Mouse (Mus musculus) right cerebral cortex, postnatal 25 days (tissue): ENCODE results near the gene Mcf2l.
A peak's percentile ranks its signal among the peaks of the same experiment; 100 is the strongest.

Experiments used
- DNase-seq: peaks from one replicate; pipeline ENCODE4 v3.0.0; 2022

Gene Mcf2l

DNA sequence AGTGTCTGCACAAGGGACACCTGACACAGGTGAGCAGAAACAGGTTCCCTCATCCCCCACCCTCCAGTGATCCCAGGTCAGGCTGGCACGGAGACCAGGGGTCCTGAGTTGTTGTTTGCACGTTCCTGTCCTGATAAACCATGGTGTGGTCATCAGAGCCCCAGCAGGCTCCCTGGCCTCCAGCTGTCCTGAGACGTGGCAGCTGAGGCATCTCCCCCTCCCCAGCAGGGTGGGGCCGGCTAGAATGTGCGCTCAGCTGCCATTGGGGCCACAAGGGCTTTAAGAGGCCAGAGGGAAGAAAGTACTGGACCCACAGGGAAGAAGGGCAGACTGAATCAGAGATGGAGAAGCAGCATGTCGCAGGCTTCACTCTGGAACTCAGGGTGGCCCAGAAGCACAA lies 79.1 kb downstream of the Mcf2l start:
- no peak for DNase-seq

- DNase-seq: no peak
Observed at GRCm38 (mm10) chr8:12955362-12955879, 81.8 kb downstream of the Mcf2l start.

- DNase-seq: no peak
Observed at GRCm38 (mm10) chr8:12955880-12956279, 82.3 kb downstream of the Mcf2l start.

DNA sequence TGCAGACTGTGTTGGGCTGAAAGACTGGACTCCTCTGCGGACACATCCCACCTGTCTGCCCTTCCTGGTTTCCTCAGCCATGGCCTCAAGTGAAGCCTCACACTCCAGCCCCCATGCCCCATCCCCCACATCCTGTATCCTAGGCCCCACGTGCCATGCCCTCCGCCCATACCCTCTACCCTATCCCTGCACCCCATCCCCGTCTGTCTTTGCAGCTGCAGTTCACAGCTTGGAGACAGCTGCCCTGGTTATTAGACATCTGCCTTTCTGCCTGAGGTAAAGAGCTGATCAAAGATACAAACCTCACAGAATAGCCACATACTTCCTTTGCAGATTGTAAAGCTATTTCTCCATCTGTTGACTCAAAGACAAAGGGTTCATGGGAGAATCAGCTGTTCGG lies 83.3 kb downstream of the Mcf2l start:
- no peak for DNase-seq

GRCm38 (mm10) chr8:12957419-12957818 lies 83.8 kb downstream of the Mcf2l start:
- DNase-seq: no peak

DNA sequence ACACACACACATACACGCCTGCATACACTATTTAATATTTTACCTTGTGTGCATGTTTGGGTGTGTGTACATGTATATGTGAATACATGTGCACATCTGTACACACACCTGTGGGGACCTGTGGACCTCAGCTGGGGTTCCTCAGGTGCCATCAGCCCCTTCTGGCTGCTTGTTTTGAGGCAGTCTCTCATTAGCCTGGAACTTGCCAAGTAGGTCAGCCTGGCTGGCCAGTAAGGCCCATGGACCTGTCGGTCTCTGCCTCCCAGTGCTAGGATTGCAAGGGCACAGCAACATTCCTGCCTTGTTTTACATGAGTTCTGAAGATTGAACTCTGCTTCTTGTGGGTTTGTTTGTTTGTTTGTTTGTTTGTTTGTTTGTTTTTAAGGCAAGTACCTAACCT lies 87.0 kb downstream of the Mcf2l start:
- no peak for DNase-seq

DNA sequence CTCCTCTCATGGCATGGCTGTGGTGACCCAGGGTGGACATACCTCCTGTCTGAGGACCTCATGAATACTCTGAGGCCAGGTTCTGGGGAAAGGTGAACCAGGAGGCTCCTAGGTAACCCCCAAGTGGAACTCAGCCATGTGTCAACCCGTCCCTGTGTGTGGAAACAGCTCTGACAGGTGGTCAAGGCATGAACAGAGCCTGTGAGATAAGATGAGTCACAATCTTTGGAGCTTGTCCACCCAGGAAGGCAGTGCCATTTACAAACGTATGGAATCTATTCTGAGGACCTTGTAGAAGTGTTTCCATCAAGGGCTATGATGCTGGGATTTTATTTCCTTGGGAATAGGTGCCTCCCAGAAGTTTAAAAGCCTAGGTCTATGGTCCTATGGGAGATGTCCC lies 87.6 kb downstream of the Mcf2l start:
- no peak for DNase-seq

- no peak for DNase-seq
Observed at GRCm38 (mm10) chr8:12961821-12962534, 88.4 kb downstream of the Mcf2l start.

GRCm38 (mm10) chr8:12962541-12963380 lies 89.2 kb downstream of the Mcf2l start:
- DNase-seq: no peak

GRCm38 (mm10) chr8:12976290-12976689 lies 102.7 kb downstream of the Mcf2l start:
- DNase-seq: no peak

DNA sequence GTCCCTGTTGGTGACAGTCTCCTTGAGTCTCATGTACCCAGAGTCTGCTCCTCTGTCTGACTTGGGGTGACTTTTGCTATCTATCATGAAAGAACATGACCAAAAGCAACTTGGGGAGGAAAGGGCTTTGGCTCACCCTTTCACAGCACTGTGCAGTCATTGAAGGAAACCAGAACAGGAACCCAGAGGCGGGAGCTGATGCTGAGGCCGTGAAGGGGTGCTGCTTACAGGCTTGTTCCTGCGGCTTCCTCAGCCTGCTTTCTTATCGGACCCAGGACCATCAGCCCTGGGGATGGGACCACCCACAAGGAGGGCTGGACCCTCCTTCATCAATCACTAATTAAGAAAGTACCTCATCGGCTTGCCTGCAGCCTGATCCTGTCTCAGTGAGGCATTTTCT lies 103.1 kb downstream of the Mcf2l start:
- DNase-seq: no peak

GRCm38 (mm10) chr8:12977325-12977724 lies 103.7 kb downstream of the Mcf2l start:
- DNase-seq: no peak

DNA sequence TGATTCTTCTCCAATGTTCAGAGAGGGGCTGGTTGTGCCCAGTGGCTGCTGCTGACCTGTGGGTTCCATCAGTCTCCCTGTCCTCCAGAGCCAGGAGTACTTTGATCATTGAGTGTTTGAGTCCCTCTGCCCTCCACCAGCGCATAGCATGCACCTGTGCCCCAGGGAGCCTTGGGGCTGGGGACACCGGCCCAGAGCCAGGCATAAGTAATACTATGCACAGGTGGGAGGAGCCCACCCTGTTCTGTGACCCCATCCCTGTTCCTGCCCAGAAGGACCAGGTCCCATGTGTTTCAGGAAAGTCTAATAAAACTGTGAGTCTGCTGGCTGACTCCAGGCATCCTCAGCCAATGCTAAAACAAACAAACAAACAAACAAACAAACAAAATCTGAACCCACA lies 104.7 kb downstream of the Mcf2l start:
- DNase-seq: no peak

- DNase-seq: no peak
Observed at GRCm38 (mm10) chr8:12978726-12979125, 105.1 kb downstream of the Mcf2l start.

DNA sequence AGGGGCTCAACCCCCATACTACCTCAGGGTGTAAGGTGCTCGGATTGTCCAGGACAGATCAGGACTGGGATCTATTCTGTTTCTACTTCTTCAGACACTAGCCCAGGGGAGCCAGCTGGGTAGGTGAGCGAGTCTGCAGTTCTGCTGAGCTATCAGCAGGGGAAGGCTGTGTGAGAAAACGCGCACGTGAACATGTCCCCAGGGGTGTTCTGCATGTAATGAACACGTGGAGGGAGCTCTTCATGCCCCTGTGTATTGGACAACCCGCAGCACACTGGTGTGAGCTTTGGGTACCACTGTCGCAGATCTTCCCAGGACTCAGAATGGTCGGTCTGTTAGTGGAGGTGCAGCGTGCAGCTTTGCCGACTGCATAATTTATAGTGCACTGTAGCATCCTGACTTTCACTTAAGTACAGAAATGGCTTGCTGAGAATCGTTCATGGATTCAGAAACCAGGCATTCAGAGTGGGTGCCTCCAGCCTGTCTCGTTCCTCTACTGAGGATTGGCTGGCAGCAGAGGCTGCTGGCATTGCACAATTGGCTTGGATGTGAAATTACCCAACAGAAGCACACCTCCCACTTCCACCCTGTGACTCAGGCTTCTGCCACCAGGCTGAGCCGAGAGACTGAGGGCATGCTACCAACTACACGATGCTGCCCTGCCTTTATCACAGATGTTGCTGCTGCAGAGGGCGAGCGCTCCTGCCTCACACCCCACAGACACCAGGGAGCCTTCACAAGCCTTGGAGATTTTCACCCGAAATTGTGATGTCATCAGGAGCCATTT lies 110.3 kb downstream of the Mcf2l start:
- peak; percentile 88 for DNase-seq

GRCm38 (mm10) chr8:12984601-12985243 lies 111.1 kb downstream of the Mcf2l start:
- DNase-seq: peak; percentile 45

DNA sequence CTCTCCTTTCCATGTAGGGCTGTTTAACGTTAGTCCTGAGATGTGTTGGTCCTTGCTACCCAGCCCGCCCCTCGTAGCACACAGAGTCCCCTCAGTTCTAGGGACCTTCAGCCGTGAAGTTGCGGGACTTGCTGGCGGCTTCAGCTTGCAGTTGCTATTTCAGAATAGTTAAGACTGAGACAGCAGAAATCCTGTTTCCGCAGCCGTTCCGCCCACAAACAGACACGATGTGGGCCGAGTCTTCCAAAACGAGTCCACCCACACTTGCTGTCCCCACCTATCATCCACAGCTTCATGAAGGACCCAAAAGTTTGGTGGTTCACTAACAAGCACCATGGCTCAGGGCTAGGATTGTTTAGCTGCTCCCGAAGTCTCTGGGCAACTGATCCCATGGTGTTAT lies 111.7 kb downstream of the Mcf2l start:
- DNase-seq: peak; percentile 78

- DNase-seq: peak; percentile 83
Observed at GRCm38 (mm10) chr8:12987571-12987970, 114.0 kb downstream of the Mcf2l start.

DNA sequence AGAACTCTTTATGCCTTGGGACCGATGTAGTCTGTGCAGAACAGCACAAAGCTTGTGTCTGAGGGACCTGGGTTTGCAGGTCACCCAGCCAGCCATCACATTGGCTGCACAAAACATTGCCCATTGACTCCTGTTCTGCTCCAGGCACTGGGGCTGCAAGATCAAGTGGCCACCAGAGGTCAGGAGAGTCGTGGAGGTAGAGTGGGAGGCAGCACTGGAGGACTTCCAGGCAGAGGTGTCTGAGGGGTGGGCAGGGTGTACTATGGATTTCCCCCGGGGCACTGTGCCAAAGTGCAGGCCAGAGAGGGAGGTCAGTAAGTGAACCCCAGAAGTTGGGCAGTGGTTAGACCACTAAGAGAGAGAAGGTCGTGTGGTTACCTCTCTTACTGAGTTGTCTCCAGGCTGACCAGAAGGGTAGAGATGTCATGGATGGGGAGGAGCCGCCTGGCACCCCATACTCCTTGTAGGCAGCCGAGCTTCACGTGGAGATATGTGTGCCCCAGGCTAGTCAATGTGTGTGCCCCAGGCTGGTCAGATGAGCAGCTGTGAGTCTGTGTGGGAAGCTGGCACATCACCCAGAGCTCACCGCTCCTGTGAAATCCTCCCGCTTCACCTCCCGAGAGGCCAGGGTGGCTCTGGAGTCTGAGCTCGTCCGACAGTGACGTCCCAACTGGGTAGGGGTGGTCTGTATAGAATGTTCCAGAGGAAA lies 115.3 kb downstream of the Mcf2l start:
- DNase-seq: peak; percentile 34

DNA sequence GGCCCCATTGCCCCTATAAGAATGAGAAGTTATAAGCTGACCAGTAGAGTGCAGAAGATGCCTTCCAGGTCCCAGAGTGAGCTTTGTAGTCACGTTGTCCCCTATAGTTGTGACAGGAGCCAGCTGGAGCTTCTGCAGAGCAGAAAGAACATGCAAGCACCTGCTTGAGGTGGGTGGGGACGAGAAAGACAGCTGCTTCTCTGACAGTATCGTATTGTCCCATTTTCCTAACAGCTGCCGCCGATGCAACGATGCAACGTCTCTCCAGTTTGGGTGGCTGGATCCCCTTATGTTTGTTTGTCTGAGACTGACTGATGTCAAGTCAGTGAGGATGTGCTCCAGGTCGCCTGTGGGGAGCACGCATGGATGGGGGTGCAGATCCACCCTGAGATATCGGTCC lies 117.8 kb downstream of the Mcf2l start:
- DNase-seq: no peak

DNA sequence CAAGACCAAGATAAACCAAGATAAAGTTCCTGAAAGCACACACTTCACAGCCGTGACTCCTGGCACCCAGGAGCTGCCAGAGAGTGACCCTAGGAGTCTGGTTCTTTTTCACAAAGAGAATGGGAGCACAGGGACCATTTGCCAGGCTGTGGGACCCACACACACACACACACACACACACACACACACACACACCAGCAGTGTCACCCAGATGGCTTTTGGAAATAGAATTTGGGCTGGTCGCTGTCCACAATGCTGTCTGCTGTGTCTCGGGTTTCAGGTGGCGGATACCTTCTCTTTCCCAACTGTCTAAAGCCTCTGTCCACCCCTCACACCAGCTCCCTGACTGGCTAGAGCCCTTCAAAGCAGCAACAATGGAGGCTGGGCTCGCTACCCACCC lies 120.9 kb downstream of the Mcf2l start:
- DNase-seq: no peak

DNA sequence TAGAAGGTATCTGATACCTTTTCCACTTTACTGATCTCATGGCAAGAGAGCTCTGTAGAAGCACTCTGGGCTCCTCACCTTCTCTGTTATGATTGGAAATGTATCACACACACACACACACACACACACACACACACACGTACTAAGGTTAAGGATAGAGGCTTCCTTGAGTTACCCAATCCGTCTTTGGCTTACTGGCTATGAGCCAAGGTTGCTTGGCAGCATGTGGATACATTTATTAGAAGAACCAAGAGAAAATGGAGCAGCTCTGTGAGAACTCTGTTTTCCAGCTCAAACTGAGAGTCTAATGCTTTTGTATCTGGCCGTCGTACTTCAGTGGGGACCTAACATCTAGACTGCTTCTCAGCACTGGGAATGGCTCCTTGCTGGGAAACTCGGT lies 121.9 kb downstream of the Mcf2l start:
- no peak for DNase-seq
